Mouse (Mus musculus) hindbrain, embryonic 10.5 days (tissue): ENCODE measurements around the gene Gramd4. TPM values are rescaled to one million over a fixed set of nuclear protein-coding genes. Genes with fewer than 3 reads are reported as not detected.
A peak's percentile ranks its signal among the peaks of the same experiment; 100 is the strongest.
"Not testable (repeated sequence)": the region's sequence is repeated elsewhere in the genome, so short reads cannot be mapped to it uniquely, and the experiment has no call there.

Experiments
- DNase-seq: peaks from one replicate; pipeline ENCODE4 v3.0.0-alpha.2; 2017; ENCODE audit warnings: low spot score
- H3K27ac ChIP-seq: fragments of 300-500 bp; sonication (generic); 2 replicates; pipeline ENCODE4 v1.5.1; 2016; ENCODE audit warnings: mild to moderate bottlenecking, moderate library complexity
- H3K27me3 ChIP-seq: fragments of 300-500 bp; sonication (generic); 2 replicates; pipeline ENCODE4 v1.6.1; 2016; ENCODE audit warnings: mild to moderate bottlenecking; ENCODE audit not compliant: poor library complexity, insufficient read depth, severe bottlenecking
- H3K36me3 ChIP-seq: fragments of 300-500 bp; sonication (generic); 2 replicates; pipeline ENCODE4 v1.6.1; 2016; ENCODE audit warnings: mild to moderate bottlenecking, moderate library complexity
- H3K4me1 ChIP-seq: fragments of 300-500 bp; sonication (generic); replicated peaks from 2 replicates; pipeline ENCODE4 v1.6.1; 2016; ENCODE audit warnings: mild to moderate bottlenecking
- H3K4me3 ChIP-seq: fragments of 300-500 bp; sonication (generic); 2 replicates; pipeline ENCODE4 v1.5.1; 2016; ENCODE audit warnings: mild to moderate bottlenecking, moderate library complexity
- H3K9me3 ChIP-seq: fragments of 300-500 bp; sonication (generic); 2 replicates; pipeline ENCODE4 v1.6.1; 2016; ENCODE audit warnings: mild to moderate bottlenecking, moderate library complexity
- WGBS: fragments of 180-500 bp; shearing (Covaris S2); methylation state at CpG from one replicate; pipeline ENCODE4 v1.1.7; 2016; 5-methylcytosine and 5-hydroxymethylcytosine counted together
- polyA plus RNA-seq: library from polyadenylated mRNA; unstranded; fragments of >200 nt; fragmentation: Nextera tagmentation; extraction: Ambion mirVana; gene quantifications from 2 replicates; pipeline ENCODE4 v1.2.1, GENCODE M21; 2016

Gramd4 gene
- polyA plus RNA-seq, 1 experiment from 2014 or later = 18.0 TPM

GRCm38 (mm10) chr15:86168505-86168867 is 111.0 kb downstream of the Gramd4 start:
- H3K9me3 ChIP-seq = no peaks in the 10 kb centered on the region
- WGBS = 41% methylated on average over 7 of the region's 7 CpGs
- peak; percentile 23 for DNase-seq
- 0 out of 2 replicates have a peak, but pooled peaks cover 12% of the 10 kb centered on the region for H3K36me3 ChIP-seq
- H3K4me3 ChIP-seq = no peak overlapping the region
- peaks cover 53% of the 10 kb centered on the region for H3K4me1 ChIP-seq
- H3K27me3 ChIP-seq = no peaks in the 10 kb centered on the region
- peak overlapping the region; percentile 73 for H3K27ac ChIP-seq

- no peak for DNase-seq
- no peaks in the 10 kb centered on the region for H3K9me3 ChIP-seq
- H3K4me3 ChIP-seq = no peak overlapping the region
- WGBS = 84% methylated on average over 12 of the region's 12 CpGs
- H3K27ac ChIP-seq = peak overlapping the region; percentile 73
- H3K36me3 ChIP-seq = 0 out of 2 replicates have a peak, but pooled peaks cover 10% of the 10 kb centered on the region
- no peaks in the 10 kb centered on the region for H3K27me3 ChIP-seq
- H3K4me1 ChIP-seq = peaks cover 60% of the 10 kb centered on the region
Measured at GRCm38 (mm10) chr15:86168941-86169816, 111.7 kb downstream of the Gramd4 start.

DNA sequence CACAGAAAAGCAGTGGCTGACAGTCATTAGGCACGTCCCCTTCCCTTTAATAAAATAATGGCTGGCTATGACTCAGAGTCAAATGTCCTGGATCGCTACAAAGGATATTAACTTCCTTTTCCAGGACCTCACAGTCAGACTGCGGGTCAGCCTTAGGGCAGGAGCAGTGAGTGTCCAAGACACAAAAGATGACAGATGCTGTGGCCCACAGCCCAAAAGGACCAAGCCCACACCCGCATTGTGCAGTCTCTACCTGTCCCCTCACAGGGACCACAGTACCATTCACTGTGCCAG is 112.3 kb downstream of the Gramd4 start:
- Histone ChIP-seq H3K4me3 (no peak overlapping the region), H3K36me3 (0 out of 2 replicates have a peak, but pooled peaks cover 4% of the 10 kb centered on the region), H3K27me3 (no peaks in the 10 kb centered on the region), H3K4me1 (peaks cover 64% of the 10 kb centered on the region), H3K27ac (peak overlapping the region; percentile 62), H3K9me3 (no peaks in the 10 kb centered on the region)
- no peak for DNase-seq
- WGBS = 83% methylated on average over 4 of the region's 4 CpGs

DNA sequence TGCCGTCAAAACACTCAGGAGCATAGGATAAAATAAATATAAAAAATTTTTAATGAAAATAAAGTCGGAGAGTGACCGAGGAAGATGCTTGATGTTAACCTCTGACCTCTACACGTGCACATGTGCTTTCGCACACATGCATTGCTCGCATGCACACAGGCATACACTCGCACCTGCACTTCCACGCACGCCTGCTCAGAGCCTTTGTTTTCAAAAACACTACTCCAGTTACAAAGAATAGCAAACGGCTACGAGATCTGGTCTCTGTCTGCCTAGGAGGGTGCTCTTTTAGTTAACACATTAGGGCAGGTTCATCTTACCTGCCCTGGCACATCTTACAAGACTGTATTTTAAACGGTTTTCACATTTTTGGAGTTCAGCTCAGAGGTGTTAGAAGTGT is 113.8 kb downstream of the Gramd4 start:
- no peaks in the 10 kb centered on the region for H3K27me3 ChIP-seq
- WGBS = 81% methylated on average over 12 of the region's 12 CpGs
- no peak overlapping the region for H3K27ac ChIP-seq
- no peaks in the 10 kb centered on the region for H3K36me3 ChIP-seq
- H3K4me3 ChIP-seq = no peak overlapping the region
- H3K4me1 ChIP-seq = peaks cover 63% of the 10 kb centered on the region
- H3K9me3 ChIP-seq = no peaks in the 10 kb centered on the region
- DNase-seq = no peak

DNA sequence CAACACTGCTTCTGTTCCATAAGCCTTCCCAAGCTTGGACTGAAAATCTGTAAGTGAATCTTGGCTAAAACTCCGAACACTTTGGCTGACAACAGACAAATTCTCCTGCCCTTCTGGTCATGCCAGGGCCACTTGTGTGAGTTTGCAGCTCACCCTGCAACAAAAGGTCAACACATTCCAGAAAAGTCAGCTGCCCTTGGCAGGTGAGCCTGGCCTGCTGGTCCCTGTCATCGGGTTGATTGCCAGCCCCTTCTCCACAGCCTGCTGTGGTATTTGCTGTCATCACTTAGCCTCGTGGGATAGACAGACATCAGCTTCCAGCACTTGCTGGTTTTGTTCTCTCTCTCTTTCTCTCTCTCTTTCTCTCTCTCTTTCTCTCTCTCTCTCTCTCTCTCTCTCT is 114.6 kb downstream of the Gramd4 start:
- WGBS = 64% methylated on average over 3 of the region's 3 CpGs
- H3K36me3 ChIP-seq = no peaks in the 10 kb centered on the region
- no peak for DNase-seq
- H3K9me3 ChIP-seq = no peaks in the 10 kb centered on the region
- no peak overlapping the region for H3K27ac ChIP-seq
- H3K27me3 ChIP-seq = no peaks in the 10 kb centered on the region
- H3K4me1 ChIP-seq = peaks cover 63% of the 10 kb centered on the region
- H3K4me3 ChIP-seq = no peak overlapping the region

GRCm38 (mm10) chr15:86172526-86172925 is 115.0 kb downstream of the Gramd4 start:
- Histone ChIP-seq H3K27me3 (no peaks in the 10 kb centered on the region), H3K9me3 (no peaks in the 10 kb centered on the region), H3K36me3 (no peaks in the 10 kb centered on the region), H3K4me1 (peaks cover 63% of the 10 kb centered on the region), H3K27ac (no peak overlapping the region), H3K4me3 (no peak overlapping the region)
- no peak for DNase-seq
- 84% methylated on average over 6 of the region's 6 CpGs for WGBS

DNA sequence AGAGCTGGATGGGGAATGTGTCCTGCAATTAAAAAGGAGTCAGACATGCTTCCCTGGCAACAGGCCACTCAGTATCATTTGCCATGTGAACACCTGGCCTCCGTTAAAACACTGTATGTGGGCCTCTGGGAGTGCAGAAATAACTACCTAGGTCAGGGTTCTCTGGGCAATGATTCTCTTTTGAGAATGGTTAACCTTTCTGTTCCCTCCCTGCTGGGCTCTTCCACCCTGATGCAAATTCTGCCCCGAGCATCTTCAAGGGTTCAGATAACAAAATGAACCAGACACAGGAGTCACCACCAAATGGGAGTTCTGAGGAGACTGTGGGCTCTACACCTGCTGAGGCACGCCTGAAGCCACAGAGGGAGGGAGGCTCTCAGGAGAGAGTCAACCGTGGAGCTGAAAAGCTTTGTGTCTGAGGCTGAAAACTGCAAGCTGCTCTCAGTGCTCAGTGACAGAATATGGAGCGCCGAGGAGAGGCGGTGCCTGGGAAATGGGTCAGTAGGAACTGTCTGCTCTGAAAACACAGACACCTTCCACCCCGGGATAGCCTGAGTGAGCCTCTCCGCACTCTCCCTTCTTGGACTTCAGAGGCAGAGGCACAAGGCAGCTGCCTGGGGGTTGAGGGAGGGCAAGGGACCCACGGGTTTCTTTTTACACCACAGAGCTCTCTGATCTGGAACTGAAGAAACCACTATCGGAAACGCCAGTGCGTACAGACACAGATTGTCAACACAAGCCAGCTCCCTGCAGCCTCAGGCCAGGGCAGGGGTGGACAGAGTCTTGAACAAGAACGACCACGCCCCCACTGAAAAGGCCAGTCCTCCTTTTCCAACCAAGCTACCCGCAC is 115.9 kb downstream of the Gramd4 start:
- no peaks in the 10 kb centered on the region for H3K9me3 ChIP-seq
- DNase-seq = no peak
- no peak overlapping the region for H3K4me3 ChIP-seq
- H3K27ac ChIP-seq = no peak overlapping the region; the same call in 1 of the 2 replicates
- H3K36me3 ChIP-seq = no peaks in the 10 kb centered on the region
- 41% methylated on average over 16 of the region's 16 CpGs for WGBS
- no peaks in the 10 kb centered on the region for H3K27me3 ChIP-seq
- peaks cover 55% of the 10 kb centered on the region for H3K4me1 ChIP-seq

- DNase-seq = no peak
- H3K27me3 ChIP-seq = no peaks in the 10 kb centered on the region
- H3K4me3 ChIP-seq = no peak overlapping the region
- H3K9me3 ChIP-seq = no peaks in the 10 kb centered on the region
- peaks cover 37% of the 10 kb centered on the region for H3K4me1 ChIP-seq
- H3K36me3 ChIP-seq = no peaks in the 10 kb centered on the region
- WGBS = 72% methylated on average over 3 of the region's 3 CpGs
- H3K27ac ChIP-seq = 0 out of 2 replicates have a peak overlapping the region, but pooled peaks have one; percentile 23
Measured at GRCm38 (mm10) chr15:86175253-86176050, 118.0 kb downstream of the Gramd4 start.

DNA sequence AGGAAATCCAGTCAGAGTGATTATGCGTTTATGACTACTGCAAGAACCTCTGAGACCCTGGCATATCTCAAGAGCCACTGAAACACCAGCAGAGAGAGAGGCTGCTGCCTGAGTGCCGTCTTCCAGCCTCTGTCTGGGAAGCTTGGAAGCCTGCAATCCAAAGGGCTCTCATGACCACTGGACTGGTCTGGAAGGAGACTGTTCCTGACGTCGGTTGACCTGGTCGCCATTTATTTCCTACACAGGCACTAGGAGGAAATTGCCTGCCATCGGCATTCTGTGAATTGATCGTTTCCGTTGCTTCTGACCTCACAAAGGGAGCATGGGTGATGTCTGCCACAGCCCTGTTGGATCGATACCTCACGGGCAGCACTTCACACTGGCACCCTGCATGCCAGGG is 118.7 kb downstream of the Gramd4 start:
- Histone ChIP-seq H3K27ac (no peak overlapping the region), H3K27me3 (no peaks in the 10 kb centered on the region), H3K4me1 (peaks cover 37% of the 10 kb centered on the region), H3K9me3 (no peaks in the 10 kb centered on the region), H3K4me3 (no peak overlapping the region), H3K36me3 (no peaks in the 10 kb centered on the region)
- WGBS = 90% methylated on average over 10 of the region's 10 CpGs
- DNase-seq = no peak

DNA sequence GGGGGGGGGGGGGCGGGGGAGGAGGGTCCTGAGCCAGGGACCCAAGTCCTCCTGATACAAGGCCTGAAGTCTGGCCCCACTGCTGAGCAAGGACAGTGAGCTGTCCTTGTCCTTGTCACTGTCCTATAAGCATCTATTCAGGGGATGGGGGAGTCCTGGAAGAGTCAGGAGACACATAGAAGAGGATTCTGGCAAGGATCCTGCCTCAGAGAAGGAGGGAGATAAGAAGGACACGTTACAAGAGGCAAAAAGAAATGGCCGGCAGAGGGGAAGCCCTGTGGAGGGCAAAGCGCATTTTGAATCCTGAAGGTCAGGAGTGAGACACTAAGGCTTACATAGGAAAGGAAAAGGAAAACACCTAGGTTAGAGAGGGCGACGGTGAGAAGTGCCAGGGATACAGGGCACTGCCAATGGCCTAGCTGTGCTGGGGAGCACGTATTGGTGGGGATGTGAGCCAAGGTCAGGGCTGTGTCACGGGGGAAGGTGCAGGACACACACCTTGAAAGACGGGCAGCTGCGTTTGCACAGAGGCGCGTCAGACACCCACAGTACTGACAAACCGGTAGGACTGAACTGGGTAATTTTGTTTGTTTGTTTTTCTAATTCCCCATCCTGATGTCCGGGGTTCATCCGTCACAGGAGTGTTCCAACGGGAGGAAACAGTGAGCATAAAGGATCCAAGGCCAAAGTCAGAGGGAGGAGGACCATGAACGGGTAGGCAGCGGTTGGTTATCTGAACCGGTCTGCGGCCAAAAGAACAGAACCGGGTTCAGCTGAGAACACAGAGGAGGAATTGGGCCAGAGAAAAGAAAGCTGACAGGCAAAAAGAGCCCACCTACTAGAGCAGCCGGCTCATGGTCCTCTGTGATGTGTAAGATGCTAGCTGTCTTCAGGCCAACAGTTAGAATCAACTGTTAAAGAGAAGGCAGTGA is 119.5 kb downstream of the Gramd4 start:
- DNase-seq = no peak
- Histone ChIP-seq H3K4me1 (peaks cover 34% of the 10 kb centered on the region), H3K27ac (no peak overlapping the region), H3K27me3 (no peaks in the 10 kb centered on the region), H3K36me3 (no peaks in the 10 kb centered on the region), H3K4me3 (no peak overlapping the region), H3K9me3 (no peaks in the 10 kb centered on the region)
- 80% methylated on average over 22 of the region's 22 CpGs for WGBS

GRCm38 (mm10) chr15:86177703-86178251 is 120.3 kb downstream of the Gramd4 start:
- not testable (repeated sequence) for H3K27ac ChIP-seq, H3K9me3 ChIP-seq, H3K36me3 ChIP-seq, H3K27me3 ChIP-seq, H3K4me3 ChIP-seq, DNase-seq
- WGBS = 88% methylated on average over 2 of the region's 2 CpGs
- H3K4me1 ChIP-seq = peaks cover 33% of the 10 kb centered on the region
